Mouse (Mus musculus): ENCODE data around the gene Shisa5.

DNA sequence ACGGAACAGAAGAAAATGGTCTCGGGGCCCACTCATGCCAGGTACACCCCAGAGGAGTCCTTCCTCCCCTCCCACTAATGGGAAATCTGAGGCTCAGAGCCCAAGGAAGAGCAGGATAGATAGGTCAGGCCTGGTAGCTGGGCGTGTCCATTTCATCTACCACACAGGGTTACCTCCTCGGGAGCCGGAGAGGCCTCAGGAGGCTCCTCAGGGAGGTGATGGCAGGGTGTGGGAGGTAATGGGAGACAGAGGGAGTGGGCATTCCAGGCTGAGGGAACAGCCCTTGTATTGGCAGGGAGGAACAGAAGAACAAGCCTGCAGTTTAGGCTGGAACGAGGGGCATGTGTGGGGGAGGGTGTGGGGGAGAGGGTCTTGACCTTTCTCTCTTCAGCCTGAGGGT, 58.5 kb downstream of the Shisa5 start:
- no peak for TF ChIP-seq CTCF (IDR thresholded peaks at IDR 0.05; ENCODE audit: low read depth, low read length)
- no peak for TF ChIP-seq GATA1 (IDR thresholded peaks at IDR 0.05; ENCODE audit: borderline replicate concordance, low read length)

Data from G1E (cell line).